Mouse (Mus musculus): ENCODE measurements around the gene Mob1b.
"Not testable (repeated sequence)": the region's sequence is repeated elsewhere in the genome, so short reads cannot be mapped to it uniquely, and the experiment has no call there.

Mob1b gene

DNA sequence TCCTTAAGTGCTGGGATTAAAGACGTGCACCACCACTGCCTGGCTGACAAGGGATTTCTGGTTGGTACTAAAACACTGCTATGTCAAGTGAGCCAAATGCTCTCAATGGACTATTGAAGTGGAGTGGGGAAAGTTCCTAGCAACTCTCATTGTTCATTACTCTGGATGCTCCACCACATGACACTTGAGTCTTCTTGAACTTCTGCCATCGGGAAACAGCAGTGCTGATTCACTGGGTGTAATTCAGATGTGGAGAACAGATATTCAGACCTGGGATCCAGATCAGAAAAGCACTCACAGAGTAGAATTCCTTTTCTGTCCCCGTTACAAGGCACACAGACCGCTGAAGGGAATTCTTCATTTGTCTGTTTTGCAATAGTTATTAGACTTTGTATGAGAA lies 17.1 kb upstream of the Mob1b start:
- no peak for DNase-seq

DNA sequence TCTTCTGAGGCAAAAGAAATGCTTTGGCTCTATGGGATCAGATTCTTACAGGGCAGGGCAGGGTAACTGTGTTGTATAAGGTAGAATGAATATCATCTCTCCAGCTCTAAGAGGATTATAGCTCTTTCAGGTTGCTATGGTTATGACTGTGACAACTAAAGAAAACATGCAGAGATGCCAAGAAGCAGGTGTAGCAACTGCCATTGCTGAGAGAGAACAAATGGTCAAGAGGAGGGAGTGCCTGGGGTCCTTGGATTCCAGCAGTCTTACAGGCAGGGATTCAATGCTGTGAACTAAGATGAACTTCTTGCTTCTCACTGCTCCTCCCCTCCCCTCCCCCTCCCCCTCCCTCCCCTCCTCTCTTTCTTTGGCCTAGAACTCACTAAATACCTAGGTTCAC lies 9.5 kb upstream of the Mob1b start:
- no peak for DNase-seq

- no peak for DNase-seq
These were observed 8.9 kb upstream of the Mob1b start for GRCm38 (mm10) chr5:88711618-88712224.

- DNase-seq: no peak
These were observed 8.3 kb upstream of the Mob1b start for GRCm38 (mm10) chr5:88712328-88712727.

GRCm38 (mm10) chr5:88716983-88717382 lies 3.7 kb upstream of the Mob1b start:
- DNase-seq: no peak

DNA sequence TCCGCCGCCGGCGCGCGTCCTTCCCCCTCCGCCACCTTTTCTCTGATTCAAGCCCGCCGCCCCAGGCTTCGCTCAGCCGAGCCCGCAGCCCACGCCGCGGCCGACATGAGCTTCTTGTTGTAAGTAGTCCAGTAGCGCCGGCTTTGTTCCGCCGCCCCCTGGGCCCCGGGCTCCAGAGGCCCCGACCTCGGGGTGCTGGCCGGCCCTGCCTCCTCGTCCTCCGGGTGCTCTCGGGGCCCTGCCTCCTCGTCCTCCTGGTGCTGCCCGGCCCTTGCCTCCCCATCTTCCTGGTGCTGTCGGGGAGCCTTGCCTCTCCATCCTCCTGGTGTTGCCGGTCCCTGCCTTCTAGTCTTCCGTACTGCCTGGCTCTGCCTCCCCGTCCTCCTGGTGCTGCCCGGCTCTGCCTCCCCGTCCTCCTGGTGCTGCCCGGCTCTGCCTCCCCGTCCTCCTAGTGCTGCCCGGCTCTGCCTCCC lies 384 bp downstream of the Mob1b start:
- no peak for DNase-seq

- DNase-seq: peak; percentile 6 to 25
These were observed 1.0 kb downstream of the Mob1b start for GRCm38 (mm10) chr5:88721565-88722212.

DNA sequence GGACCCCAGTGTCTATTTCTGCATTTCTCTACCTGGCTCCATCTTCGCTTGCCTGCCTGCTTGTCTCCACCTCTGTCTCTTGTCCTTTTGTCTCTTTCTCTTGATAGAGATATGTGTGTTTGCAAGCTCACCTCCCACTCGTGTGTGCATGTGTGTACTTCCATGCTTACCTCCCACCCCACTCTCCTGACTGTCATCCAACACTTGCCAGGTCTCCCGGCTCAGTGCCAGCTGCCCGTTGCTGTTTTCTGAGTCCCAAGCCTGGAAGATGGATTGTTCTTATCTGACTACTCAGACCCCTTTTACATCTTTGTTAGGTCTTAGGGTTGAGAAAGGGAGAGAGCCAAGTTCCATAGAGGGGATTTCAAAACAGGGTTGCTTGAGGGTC lies 1.6 kb downstream of the Mob1b start:
- no peak for DNase-seq

DNA sequence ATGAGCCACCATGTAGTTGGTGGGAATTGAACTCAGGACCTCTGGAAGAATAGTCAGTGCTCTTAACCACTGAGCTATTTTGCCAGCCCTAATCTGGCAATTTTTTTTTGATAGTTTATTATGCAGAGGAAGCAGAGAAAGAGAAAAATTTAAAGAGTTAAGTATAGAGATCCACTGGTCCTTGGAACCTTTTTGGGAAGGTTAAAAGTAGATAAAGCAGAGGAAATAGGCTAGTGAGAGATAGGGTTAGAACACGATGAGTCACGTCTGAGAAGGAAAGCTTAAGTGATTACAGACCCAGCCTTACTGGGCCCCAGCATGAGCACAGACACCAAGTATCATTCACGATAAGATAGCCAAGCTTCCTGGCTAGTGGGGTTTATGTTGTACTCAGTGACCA lies 3.4 kb downstream of the Mob1b start:
- DNase-seq: no peak

DNA sequence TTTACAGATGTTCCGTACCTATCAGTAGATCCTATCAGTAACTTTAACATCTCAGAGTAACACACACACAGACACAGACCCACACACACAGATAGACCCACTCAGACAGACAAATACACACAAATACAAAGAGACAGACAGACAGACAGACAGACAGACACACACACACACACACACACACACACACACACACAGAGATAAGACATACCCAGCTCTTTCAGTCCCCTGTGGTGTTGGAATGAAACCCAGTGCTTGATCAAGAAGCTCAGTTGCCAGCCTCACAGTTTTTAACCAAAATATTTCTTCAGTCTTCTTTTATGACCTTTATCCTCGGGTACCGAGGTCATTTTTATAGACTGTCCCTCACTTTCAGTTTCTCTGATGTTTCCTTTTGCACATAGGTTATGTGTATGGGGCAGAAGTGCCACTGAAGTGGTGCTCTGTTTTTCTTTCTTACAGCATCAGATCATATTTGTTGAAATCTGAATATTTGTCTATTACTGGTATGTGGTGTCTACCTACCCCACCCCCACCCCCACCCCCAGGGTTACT lies 7.0 kb downstream of the Mob1b start:
- no peak for DNase-seq

GRCm38 (mm10) chr5:88734786-88735185 lies 14.1 kb downstream of the Mob1b start:
- DNase-seq: peak in 1 of 2 experiments; percentile 9

DNA sequence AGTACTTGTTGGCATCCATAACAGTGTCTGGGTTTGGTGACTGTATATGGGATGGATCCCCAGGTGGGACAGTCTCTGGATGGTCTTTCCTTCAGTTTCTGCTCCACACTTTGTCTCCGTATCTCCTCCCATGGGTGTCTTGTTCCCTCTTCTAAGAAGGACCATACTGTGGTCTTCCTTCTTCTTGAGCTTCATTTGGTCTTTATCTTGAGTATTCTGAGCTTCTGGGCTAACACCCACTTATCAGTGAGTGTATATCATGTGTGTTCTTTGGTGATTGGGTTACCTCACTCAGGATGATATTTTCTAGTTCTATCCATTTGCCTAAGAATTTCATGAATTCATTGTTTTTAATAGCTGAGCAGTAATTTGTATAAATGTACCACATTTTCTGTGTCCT lies 20.4 kb downstream of the Mob1b start:
- not testable (repeated sequence) for DNase-seq

DNA sequence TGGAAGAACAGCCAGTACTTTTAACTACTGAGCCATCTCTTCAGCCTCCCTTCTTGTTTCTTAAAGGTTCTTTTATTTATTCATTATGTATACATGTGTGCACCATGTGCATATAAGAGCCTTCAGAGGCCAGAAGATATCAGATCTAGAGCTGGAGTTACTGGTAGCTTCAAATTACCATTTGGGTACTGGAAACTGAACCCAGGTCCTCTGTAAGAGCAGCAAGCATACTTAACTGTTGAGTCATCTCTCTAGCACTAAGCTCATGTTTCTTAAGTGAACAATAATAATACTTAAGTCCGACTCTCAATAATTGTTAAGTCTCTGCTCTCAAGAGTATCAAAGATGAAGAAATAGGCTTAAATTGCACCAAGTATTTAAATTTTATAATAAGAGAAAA lies 27.1 kb downstream of the Mob1b start:
- no peak for DNase-seq

GRCm38 (mm10) chr5:88753199-88753598 lies 32.5 kb downstream of the Mob1b start:
- no peak for DNase-seq

- no peak for DNase-seq
These were observed 42.0 kb downstream of the Mob1b start for GRCm38 (mm10) chr5:88762611-88763010.

DNA sequence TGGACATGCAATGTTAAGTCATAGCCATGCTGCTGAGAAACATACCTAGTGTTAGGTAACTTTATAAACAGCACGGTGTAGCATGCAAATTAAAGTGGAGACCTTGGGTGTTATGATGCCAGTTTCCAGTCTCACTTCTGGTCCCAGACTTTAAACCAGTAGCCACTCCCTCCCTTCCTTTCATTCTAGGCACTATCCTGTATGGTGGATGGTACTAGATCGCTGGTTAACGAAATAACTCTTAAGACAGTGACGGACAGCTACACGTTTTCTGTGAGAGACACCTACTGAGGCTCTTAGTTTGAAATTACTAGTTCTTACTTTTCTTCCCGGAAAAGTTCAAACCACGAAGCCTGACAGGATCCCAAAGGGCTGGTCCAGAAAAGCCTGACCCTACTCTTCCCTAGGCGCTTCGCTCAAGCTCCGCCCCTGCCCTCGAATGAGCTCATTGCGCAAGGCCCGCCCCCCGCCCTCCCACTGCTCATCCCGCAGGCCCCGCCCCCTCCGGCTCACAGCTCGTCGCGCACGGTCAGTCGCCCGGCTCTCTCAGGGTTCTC lies 43.9 kb downstream of the Mob1b start:
- no peak for DNase-seq

DNA sequence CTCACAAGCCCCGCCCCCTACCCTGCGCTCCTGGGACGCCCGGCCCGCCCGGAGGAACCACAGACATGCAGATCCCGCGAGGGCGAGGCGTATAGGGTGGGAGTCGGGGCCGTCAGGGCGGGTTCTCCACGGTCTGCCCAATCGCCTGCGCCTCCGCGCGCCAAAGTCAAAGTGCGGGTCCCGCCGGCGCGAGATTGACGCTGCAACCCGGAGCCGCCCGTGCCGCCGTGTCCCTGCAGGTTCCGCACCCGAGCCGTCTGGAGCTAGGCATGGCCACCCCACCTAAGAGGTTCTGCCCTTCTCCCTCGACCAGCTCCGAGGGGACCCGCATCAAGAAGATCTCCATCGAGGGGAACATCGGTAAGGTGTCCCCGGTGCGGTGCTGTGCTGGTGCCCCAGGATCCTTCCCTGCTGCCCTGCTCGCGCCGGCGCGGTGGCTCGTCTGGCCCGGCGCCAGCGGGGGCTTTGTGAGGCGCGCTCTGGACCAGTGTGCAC lies 44.4 kb downstream of the Mob1b start, which contains the start of gene Dck:
Dck (plus strand) TSS at position 10 of the 495 bp plus-strand sequence.
- DNase-seq: peak; percentile 99 to 100

GRCm38 (mm10) chr5:88765587-88765986 lies 44.9 kb downstream of the Mob1b start:
- DNase-seq: no peak

GRCm38 (mm10) chr5:88766121-88766520 lies 45.5 kb downstream of the Mob1b start:
- DNase-seq: peak; percentile 45 to 76

GRCm38 (mm10) chr5:88766863-88767262 lies 46.2 kb downstream of the Mob1b start:
- DNase-seq: no peak

DNA sequence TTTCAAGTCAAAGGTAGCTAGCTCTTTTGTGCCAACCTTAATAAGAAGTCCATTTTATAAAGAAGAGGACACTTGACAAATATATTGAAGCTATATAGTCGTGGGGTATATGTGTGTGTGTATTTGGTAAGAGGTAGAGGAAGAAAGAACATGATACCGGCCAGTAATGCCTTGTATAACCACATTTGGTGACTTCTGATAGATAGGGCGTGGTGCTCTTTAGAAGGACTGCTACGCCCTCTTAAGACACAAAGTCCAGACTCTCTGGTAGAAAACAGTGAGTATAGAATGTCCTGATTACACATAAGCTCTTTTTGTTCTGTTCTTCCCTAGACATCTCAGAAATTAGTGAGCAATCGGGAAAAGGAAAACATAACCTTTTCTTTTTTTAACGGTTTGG lies 47.5 kb downstream of the Mob1b start:
- DNase-seq: no peak

- no peak for DNase-seq
These were observed 61.6 kb downstream of the Mob1b start for GRCm38 (mm10) chr5:88782072-88782765.

GRCm38 (mm10) chr5:88785059-88785458 lies 64.4 kb downstream of the Mob1b start:
- DNase-seq: no peak

All from thymus, adult 18-20 months (tissue).